In the genomic region with DNA sequence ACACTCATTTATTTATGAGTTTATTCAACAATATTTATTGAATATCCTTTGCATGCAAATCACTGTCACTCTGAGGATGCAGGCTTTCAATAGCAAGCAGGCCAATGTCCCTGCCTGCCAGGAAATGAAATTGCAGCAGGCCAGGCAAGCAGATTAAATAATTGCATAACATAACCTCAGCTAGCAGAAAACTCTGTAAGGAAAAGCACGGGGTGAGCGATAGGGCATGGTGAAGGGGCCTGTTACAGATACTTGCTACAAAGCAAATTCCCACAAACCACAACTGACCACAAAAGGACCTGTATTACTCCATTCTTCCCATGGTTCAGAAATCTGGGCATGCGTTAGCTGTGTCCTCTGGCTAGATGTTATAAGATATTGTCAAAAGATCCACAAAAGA, we compare ENCODE assay signal across 31 mouse cellular contexts.
A peak's percentile ranks its signal among the peaks of the same experiment; 100 is the strongest.
DNase-seq lines count a peak whose midpoint lies in the region; ATAC-seq lines count a peak whose summit lies in the region.
"Had no signal": no experiment of that assay in that cellular context is flagged by ENCODE, and none has a peak within 500 bp of the region (broad histone marks: within the 10 kb centered on the region; RNA-seq: fewer than 3 reads in every experiment).

No protein-coding gene starts in this region.

- no peak overlapping the region for H3K4me2 ChIP-seq in embryonic facial prominence, embryonic 14.5 days (ENCODE audit: low read depth, low read length)
- H3K4me2 ChIP-seq in midbrain, embryonic 16.5 days (ENCODE audit: low read length): no peak overlapping the region
- H3K4me2 ChIP-seq in hindbrain, embryonic 13.5 days: no peak overlapping the region
- H3K4me2 ChIP-seq: embryonic facial prominence, embryonic 12.5 days; forebrain, embryonic 13.5 days; heart, embryonic 13.5 days; hindbrain, embryonic 12.5 days; intestine, embryonic 15.5 days had no signal

- no peaks in the 10 kb centered on the region for H3K27me3 ChIP-seq in embryonic facial prominence, embryonic 14.5 days (replicated peaks; ENCODE audit: control insufficient read depth, insufficient read depth, low read length)
- H3K27me3 ChIP-seq in embryonic facial prominence, embryonic 10.5 days (replicated peaks; ENCODE audit: low read depth, poor library complexity, severe bottlenecking): no peaks in the 10 kb centered on the region
- no peaks in the 10 kb centered on the region for H3K27me3 ChIP-seq in midbrain, embryonic 16.5 days (ENCODE audit: control insufficient read depth, insufficient read depth, low read depth, low read length)
- no peaks in the 10 kb centered on the region for H3K27me3 ChIP-seq in hindbrain, embryonic 13.5 days
- H3K27me3 ChIP-seq: embryonic facial prominence, embryonic 12.5 days; forebrain, embryonic 13.5 days; heart, embryonic 13.5 days; hindbrain, embryonic 12.5 days; intestine, embryonic 15.5 days; Patski had no signal

- 65% methylated on average over 3 of the region's 3 CpGs for WGBS in embryonic facial prominence, embryonic 14.5 days
- 91% methylated on average over 3 of the region's 3 CpGs for WGBS in embryonic facial prominence, embryonic 10.5 days
- WGBS in midbrain, embryonic 16.5 days: 79% methylated on average over 3 of the region's 3 CpGs
- WGBS in hindbrain, embryonic 13.5 days: 88% methylated on average over 3 of the region's 3 CpGs

- H3K9me3 ChIP-seq in embryonic facial prominence, embryonic 14.5 days (ENCODE audit: control insufficient read depth, low read length): no peaks in the 10 kb centered on the region
- peaks cover 6% of the 10 kb centered on the region; the same call in 1 of the 2 replicates for H3K9me3 ChIP-seq in embryonic facial prominence, embryonic 10.5 days
- no peaks in the 10 kb centered on the region for H3K9me3 ChIP-seq in midbrain, embryonic 16.5 days (replicated peaks; ENCODE audit: control insufficient read depth, low read length, poor library complexity, severe bottlenecking)
- H3K9me3 ChIP-seq in hindbrain, embryonic 13.5 days: no peaks in the 10 kb centered on the region
- H3K9me3 ChIP-seq: forebrain, embryonic 10.5 days; forebrain, embryonic 13.5 days; heart, embryonic 10.5 days; intestine, embryonic 15.5 days had no signal

- H3K36me3 ChIP-seq in embryonic facial prominence, embryonic 14.5 days (ENCODE audit: control insufficient read depth, insufficient read depth, low read length): no peaks in the 10 kb centered on the region
- H3K36me3 ChIP-seq in embryonic facial prominence, embryonic 10.5 days (replicated peaks): no peaks in the 10 kb centered on the region
- H3K36me3 ChIP-seq in midbrain, embryonic 16.5 days (ENCODE audit: control insufficient read depth, insufficient read depth, low read length): no peaks in the 10 kb centered on the region
- no peaks in the 10 kb centered on the region for H3K36me3 ChIP-seq in hindbrain, embryonic 13.5 days
- H3K36me3 ChIP-seq: embryonic facial prominence, embryonic 12.5 days; forebrain, embryonic 10.5 days; heart, embryonic 10.5 days; heart, embryonic 13.5 days; hindbrain, embryonic 12.5 days; intestine, embryonic 15.5 days had no signal

- ATAC-seq in embryonic facial prominence, embryonic 14.5 days (ENCODE audit: low read depth): no peak
- peak; percentile 78 for ATAC-seq in granulocyte monocyte progenitor cell, adult 5-6 weeks (replicated peaks; ENCODE audit: poor library complexity, severe bottlenecking)
- no peak for ATAC-seq in monocyte, adult 5-6 weeks (replicated peaks; ENCODE audit: insufficient number of reproducible peaks, low FRiP score, low TSS enrichment, poor library complexity, severe bottlenecking)
- no peak for ATAC-seq in midbrain, embryonic 16.5 days
- no peak for ATAC-seq in hindbrain, embryonic 13.5 days (ENCODE audit: low FRiP score)
- ATAC-seq: CD4-positive, CD25-positive, alpha-beta regulatory T cell, adult 4 months; forebrain, embryonic 13.5 days; forebrain, postnatal 0 days; hindbrain, embryonic 16.5 days; intestine, embryonic 15.5 days; Patski had no signal

- DNase-seq in embryonic facial prominence, embryonic 14.5 days (ENCODE audit: low spot score): peak; percentile 63
- DNase-seq in embryonic facial prominence, embryonic 10.5 days (ENCODE audit: low spot score): no peak
- DNase-seq in 3T3-L1 (ENCODE audit: low read depth, low spot score) (peak; percentile 39), NIH3T3 (ENCODE audit: low read depth) (peak; percentile 43)
- DNase-seq: adrenal gland, adult 8-10 months; adrenal gland, postnatal 25 days; B cell, adult 2 months; cerebellum, adult 11-12 months; cerebellum, adult 8-10 months; cerebellum, postnatal 10 days; cerebellum, postnatal 36 days; forebrain, postnatal 0 days; gastrocnemius, adult 2 months; gastrocnemius, postnatal 14 days; heart, adult 2 months; heart, postnatal 14 days; kidney, adult 11 months had no signal

- H3K4me1 ChIP-seq in embryonic facial prominence, embryonic 14.5 days (ENCODE audit: control insufficient read depth, insufficient read depth, low read length): peaks cover 3% of the 10 kb centered on the region; the same call in 1 of the 2 replicates
- H3K4me1 ChIP-seq in embryonic facial prominence, embryonic 10.5 days: 0 out of 2 replicates have a peak, but pooled peaks cover 2% of the 10 kb centered on the region
- no peaks in the 10 kb centered on the region for H3K4me1 ChIP-seq in midbrain, embryonic 16.5 days (ENCODE audit: control insufficient read depth, insufficient read depth, low read length)
- no peaks in the 10 kb centered on the region for H3K4me1 ChIP-seq in hindbrain, embryonic 13.5 days (replicated peaks)
- H3K4me1 ChIP-seq: forebrain, embryonic 10.5 days; forebrain, embryonic 13.5 days; heart, embryonic 10.5 days; heart, embryonic 13.5 days; hindbrain, embryonic 12.5 days; intestine, embryonic 15.5 days had no signal

- no peak overlapping the region for H3K4me3 ChIP-seq in embryonic facial prominence, embryonic 14.5 days (ENCODE audit: low read depth, low read length)
- no peak overlapping the region for H3K4me3 ChIP-seq in embryonic facial prominence, embryonic 10.5 days
- H3K4me3 ChIP-seq in midbrain, embryonic 16.5 days (ENCODE audit: low read depth, low read length): no peak overlapping the region
- no peak overlapping the region for H3K4me3 ChIP-seq in hindbrain, embryonic 13.5 days
- H3K4me3 ChIP-seq: embryonic facial prominence, embryonic 12.5 days; forebrain, embryonic 10.5 days; forebrain, embryonic 13.5 days; gastrocnemius, adult 2 months; heart, adult 2 months; heart, embryonic 10.5 days; heart, embryonic 13.5 days; hindbrain, embryonic 12.5 days; intestine, embryonic 15.5 days had no signal

- no peak overlapping the region for H3K27ac ChIP-seq in embryonic facial prominence, embryonic 14.5 days (replicated peaks; ENCODE audit: low read depth, low read length)
- no peak overlapping the region for H3K27ac ChIP-seq in embryonic facial prominence, embryonic 10.5 days (replicated peaks)
- no peak overlapping the region for H3K27ac ChIP-seq in midbrain, embryonic 16.5 days (ENCODE audit: low read length)
- no peak overlapping the region for H3K27ac ChIP-seq in hindbrain, embryonic 13.5 days
- H3K27ac ChIP-seq: embryonic facial prominence, embryonic 12.5 days; forebrain, embryonic 10.5 days; forebrain, embryonic 13.5 days; gastrocnemius, adult 2 months; heart, adult 2 months; heart, embryonic 10.5 days; heart, embryonic 13.5 days; hindbrain, embryonic 12.5 days; intestine, embryonic 15.5 days had no signal

- H3K9ac ChIP-seq in embryonic facial prominence, embryonic 14.5 days (ENCODE audit: low read depth, low read length): no peak overlapping the region
- H3K9ac ChIP-seq in midbrain, embryonic 16.5 days (ENCODE audit: low read depth, low read length): no peak overlapping the region
- H3K9ac ChIP-seq in hindbrain, embryonic 13.5 days: no peak overlapping the region
- H3K9ac ChIP-seq: embryonic facial prominence, embryonic 12.5 days; forebrain, embryonic 13.5 days; forebrain, postnatal 0 days; heart, embryonic 13.5 days; hindbrain, embryonic 12.5 days; intestine, embryonic 15.5 days had no signal
